Mouse (Mus musculus) kidney, embryonic 16.5 days (tissue): ENCODE results near the gene Frmd6. TPM values are rescaled to one million over a fixed set of nuclear protein-coding genes. Genes with fewer than 3 reads are reported as not detected.

ENCODE experiments used
- ATAC-seq: fragments of 200-750 bp; cut with Nextera tagmentation; 2 replicates; pipeline ENCODE4 v1.8.0; 2017; ENCODE audit warnings: moderate TSS enrichment; ENCODE audit not compliant: low FRiP score, low TSS enrichment
- H3K27ac ChIP-seq: fragments of 300-500 bp; sonication (generic); 2 replicates; pipeline ENCODE4 v1.5.1; 2014; ENCODE audit warnings: low read length
- H3K27me3 ChIP-seq: fragments of 300-500 bp; sonication (generic); 2 replicates; pipeline ENCODE4 v1.6.1; 2014; ENCODE audit warnings: low read length, control low read depth, mixed read lengths; ENCODE audit not compliant: insufficient read depth
- H3K36me3 ChIP-seq: fragments of 300-500 bp; sonication (generic); 2 replicates; pipeline ENCODE4 v1.6.1; 2014; ENCODE audit warnings: low read length, control low read depth, mixed read lengths; ENCODE audit not compliant: insufficient read depth
- H3K4me1 ChIP-seq: fragments of 300-500 bp; sonication (generic); 2 replicates; pipeline ENCODE4 v1.6.1; 2014; ENCODE audit warnings: low read length, control low read depth, mixed read lengths; ENCODE audit not compliant: insufficient read depth
- H3K4me2 ChIP-seq: fragments of 300-500 bp; sonication (generic); replicated peaks from 2 replicates; pipeline ENCODE4 v1.6.1; 2014; ENCODE audit warnings: low read depth, low read length
- H3K4me3 ChIP-seq: fragments of 300-500 bp; sonication (generic); 2 replicates; pipeline ENCODE4 v1.5.1; 2014; ENCODE audit warnings: mild to moderate bottlenecking, low read length
- H3K9ac ChIP-seq: fragments of 300-500 bp; sonication (generic); replicated peaks from 2 replicates; pipeline ENCODE4 v1.6.1; 2014; ENCODE audit warnings: low read length
- H3K9me3 ChIP-seq: fragments of 300-500 bp; sonication (generic); 2 replicates; pipeline ENCODE4 v1.6.1; 2016; ENCODE audit warnings: low read length, control low read depth
- WGBS: fragments of 180-500 bp; shearing (Covaris S2); extraction: QIAGEN DNeasy Blood & Tissue Kit; methylation state at CpG from one replicate; pipeline ENCODE4 v1.1.7; 2014; 5-methylcytosine and 5-hydroxymethylcytosine counted together
- polyA plus RNA-seq: library from polyadenylated mRNA; unstranded; fragments of >200 nt; fragmentation: Nextera tagmentation; extraction: Ambion mirVana; gene quantifications from 2 replicates; pipeline ENCODE4 v1.2.1, GENCODE M21; 2015

The Frmd6 gene
- polyA plus RNA-seq: 21.8 and 22.7 TPM in 2 replicates

DNA sequence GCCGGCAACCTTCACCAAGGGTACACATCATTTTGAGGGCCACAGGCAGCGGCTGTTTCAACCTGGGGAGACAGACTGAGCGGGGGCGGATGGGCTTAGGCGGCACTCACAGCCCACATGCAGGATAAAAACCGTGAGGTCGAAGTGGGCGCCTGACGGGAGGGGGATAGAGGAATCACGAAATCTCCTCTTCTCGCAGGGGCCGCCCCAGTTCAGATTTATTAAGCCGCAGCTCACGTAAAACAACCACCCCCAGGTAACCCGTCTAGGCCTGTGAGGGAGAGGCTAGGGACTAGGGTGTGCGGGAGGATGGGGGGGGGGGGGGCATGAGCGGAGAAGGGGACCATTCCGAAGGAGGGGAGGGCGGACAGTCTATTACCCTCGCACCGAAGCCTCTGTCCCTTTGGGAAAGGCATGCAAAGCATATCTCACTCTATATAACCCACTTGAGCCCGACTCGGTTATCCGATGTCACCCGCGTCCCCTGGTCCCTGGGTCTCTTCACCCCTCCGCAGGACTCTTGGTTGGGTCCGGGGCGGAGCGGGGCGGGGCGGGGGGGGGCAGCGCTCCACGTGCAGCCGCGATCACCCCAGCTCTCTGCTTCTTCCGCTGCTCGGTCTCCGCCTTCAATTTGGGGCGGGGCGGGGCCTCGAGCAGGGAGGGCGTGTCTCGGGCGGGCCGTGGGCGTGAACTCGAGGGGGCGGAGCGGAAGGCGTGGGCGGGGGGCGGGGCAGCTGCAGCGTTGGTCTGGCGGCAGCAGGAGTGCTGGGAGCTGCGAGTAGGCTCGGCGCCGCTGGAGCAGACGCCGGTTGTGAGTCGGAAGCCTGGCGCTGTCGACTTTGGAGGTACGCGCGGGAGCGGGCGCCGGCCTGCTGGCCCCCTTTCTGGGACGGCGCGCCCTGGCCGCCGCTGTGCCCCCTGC, at the start of gene Frmd6:
Frmd6 (plus strand) TSS at position 786 of the 922 bp plus-strand sequence.
- H3K4me3 ChIP-seq: peak within 1 kb of the TSS; percentile 74
- H3K9me3 ChIP-seq: no peaks in the 10 kb centered on the region
- ATAC-seq: peak; percentile 97
- under 1% methylated on average over 74 of the region's 75 CpGs for WGBS
- peak within 1 kb of the TSS; percentile 92 for H3K9ac ChIP-seq
- no peaks in the 10 kb centered on the region for H3K27me3 ChIP-seq
- no peaks in the 10 kb centered on the region for H3K36me3 ChIP-seq
- H3K27ac ChIP-seq: peak within 1 kb of the TSS; percentile 98
- H3K4me2 ChIP-seq: peak within 1 kb of the TSS; percentile 82
- peaks cover 21% of the 10 kb centered on the region for H3K4me1 ChIP-seq

DNA sequence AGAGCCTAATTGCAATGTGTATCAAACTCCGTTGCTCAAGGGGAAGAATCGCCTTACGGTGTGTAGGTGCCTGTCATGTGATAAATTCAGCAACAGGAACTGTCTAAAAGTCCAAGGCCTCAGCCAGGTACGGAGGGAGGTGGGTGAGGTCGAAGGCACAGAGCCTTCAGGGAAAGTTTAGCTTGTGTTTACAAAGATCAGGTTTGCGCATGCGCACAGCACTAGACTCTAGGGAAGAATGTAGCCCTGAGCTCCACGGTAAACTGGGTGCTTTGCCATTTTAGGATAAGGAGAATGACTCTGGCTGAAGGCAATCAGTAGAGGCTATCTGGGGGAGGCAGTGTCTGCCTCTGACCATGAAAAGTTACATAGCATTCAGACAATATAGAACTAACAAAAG, 49.7 kb upstream of the Frmd6 start:
- H3K9me3 ChIP-seq: no peaks in the 10 kb centered on the region
- H3K36me3 ChIP-seq: no peaks in the 10 kb centered on the region
- ATAC-seq: no peak
- no peak overlapping the region for H3K4me2 ChIP-seq
- H3K27ac ChIP-seq: no peak overlapping the region
- no peak overlapping the region for H3K9ac ChIP-seq
- peaks cover 8% of the 10 kb centered on the region for H3K4me1 ChIP-seq
- 80% methylated on average over 8 of the region's 8 CpGs for WGBS
- H3K27me3 ChIP-seq: no peaks in the 10 kb centered on the region
- H3K4me3 ChIP-seq: no peak overlapping the region

DNA sequence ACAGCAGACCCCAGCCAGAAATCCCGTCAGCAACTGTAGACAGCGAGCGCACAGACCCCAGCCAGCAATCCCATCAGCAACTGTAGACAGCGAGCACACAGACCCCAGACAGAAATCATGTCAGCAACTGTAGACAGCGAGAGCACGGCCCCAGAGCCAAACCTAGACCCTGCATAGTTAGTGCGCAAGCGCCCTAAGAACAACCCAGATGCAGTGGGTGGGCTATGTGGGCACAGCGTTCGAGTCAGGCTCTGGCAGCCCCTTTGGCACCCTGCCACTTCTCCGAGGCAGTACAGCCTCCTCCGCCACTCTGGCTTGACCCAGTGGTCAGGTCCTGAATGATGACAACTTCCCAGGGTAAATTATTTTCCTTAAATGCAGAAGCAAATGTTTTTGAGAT, 48.6 kb upstream of the Frmd6 start:
- Histone ChIP-seq H3K4me1 (peaks cover 8% of the 10 kb centered on the region), H3K4me3 (no peak overlapping the region), H3K9ac (no peak overlapping the region), H3K27ac (no peak overlapping the region), H3K4me2 (no peak overlapping the region), H3K27me3 (no peaks in the 10 kb centered on the region), H3K36me3 (no peaks in the 10 kb centered on the region), H3K9me3 (no peaks in the 10 kb centered on the region)
- no peak for ATAC-seq
- 53% methylated on average over 12 of the region's 12 CpGs for WGBS

DNA sequence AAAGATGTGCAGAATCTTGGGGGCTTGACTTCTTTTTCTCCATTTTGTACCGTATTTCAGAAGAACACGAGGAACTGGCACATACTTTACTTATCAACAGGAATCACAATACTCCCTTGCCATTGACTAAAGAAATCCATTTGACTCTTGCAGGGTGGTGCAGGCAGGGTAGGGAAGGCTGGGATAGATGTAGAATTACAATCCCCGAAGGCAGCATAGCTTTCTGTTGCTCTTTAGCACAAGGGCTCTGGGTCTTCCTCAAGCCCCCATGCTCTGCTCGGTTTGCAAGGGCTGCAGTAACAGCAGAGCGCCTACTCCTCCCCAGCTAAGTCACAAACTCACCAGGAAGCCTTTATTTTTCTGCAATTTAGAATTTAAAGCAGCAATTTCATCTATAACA, 47.8 kb upstream of the Frmd6 start:
- Histone ChIP-seq H3K4me3 (no peak overlapping the region), H3K36me3 (no peaks in the 10 kb centered on the region), H3K27me3 (no peaks in the 10 kb centered on the region), H3K4me2 (no peak overlapping the region), H3K4me1 (peaks cover 8% of the 10 kb centered on the region), H3K9ac (no peak overlapping the region), H3K27ac (no peak overlapping the region), H3K9me3 (no peaks in the 10 kb centered on the region)
- ATAC-seq: no peak
- WGBS: 59% methylated on average over 5 of the region's 5 CpGs

DNA sequence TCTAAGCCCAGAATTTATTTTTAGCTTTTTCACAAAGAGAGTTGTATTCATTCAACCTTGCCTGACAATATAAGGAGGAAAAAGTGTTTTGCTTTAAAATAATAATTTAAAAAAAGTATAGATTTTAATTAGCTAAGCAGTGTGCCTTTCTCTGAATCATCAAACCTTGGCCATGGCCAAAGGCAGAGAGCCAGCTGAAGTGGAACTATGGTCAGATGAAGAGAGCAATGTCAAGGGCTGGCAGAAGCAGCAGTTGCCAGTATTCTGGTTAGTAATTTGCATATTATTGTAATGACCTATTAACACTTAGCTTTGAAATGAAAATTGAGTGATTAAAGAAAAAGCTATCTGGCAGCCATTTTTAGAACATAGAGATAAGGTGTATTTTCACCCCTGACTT, 47.4 kb upstream of the Frmd6 start:
- no peaks in the 10 kb centered on the region for H3K36me3 ChIP-seq
- no peaks in the 10 kb centered on the region for H3K9me3 ChIP-seq
- no peak overlapping the region for H3K4me2 ChIP-seq
- H3K27me3 ChIP-seq: no peaks in the 10 kb centered on the region
- peaks cover 10% of the 10 kb centered on the region for H3K4me1 ChIP-seq
- H3K4me3 ChIP-seq: no peak overlapping the region
- H3K9ac ChIP-seq: no peak overlapping the region
- H3K27ac ChIP-seq: no peak overlapping the region
- no peak for ATAC-seq

DNA sequence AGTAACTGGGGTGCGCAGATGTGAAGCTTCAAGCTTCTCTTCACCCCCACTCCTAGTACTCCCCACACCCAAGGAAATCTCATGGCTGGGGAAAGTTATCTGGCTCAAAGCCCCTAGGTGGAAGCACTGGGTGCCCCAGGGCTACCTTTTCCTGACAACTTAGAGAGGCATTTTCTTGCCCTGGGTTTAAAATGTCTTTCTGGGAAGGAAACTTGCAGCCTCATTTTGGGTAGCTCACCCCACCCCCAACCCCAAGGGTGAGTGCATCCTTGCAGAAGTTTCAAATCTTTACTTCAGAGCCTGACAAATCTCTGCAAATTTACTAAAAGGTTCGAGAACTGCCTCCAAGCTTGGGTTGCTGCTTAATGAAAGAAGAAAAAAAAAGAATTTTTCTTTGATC, 47.0 kb upstream of the Frmd6 start:
- H3K4me1 ChIP-seq: peaks cover 14% of the 10 kb centered on the region
- no peak overlapping the region for H3K9ac ChIP-seq
- H3K4me3 ChIP-seq: no peak overlapping the region
- H3K4me2 ChIP-seq: no peak overlapping the region
- H3K36me3 ChIP-seq: no peaks in the 10 kb centered on the region
- H3K27me3 ChIP-seq: no peaks in the 10 kb centered on the region
- H3K9me3 ChIP-seq: no peaks in the 10 kb centered on the region
- ATAC-seq: no peak
- 61% methylated on average over 2 of the region's 2 CpGs for WGBS
- no peak overlapping the region for H3K27ac ChIP-seq

DNA sequence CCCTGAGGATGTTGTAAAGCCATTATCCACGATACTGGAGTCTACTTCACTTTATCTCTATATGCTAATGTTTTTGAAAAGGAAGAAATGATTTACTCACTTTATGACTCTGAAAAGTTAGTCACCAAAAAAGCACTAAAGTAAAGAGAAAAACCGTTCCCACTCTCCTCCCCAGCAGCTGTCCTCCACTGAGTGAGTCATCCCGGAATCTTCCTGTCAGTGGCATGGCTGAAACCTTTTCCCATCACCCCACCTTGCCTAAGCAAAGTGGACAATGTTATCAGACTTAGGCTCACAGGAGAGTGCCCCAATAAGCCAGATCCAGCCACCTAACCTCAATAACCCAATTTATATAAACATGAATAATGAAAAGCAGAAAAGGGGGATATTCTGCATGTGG, 46.6 kb upstream of the Frmd6 start:
- Histone ChIP-seq H3K9ac (no peak overlapping the region), H3K4me1 (peaks cover 19% of the 10 kb centered on the region), H3K36me3 (no peaks in the 10 kb centered on the region), H3K4me3 (no peak overlapping the region), H3K4me2 (no peak overlapping the region), H3K27me3 (no peaks in the 10 kb centered on the region), H3K9me3 (no peaks in the 10 kb centered on the region), H3K27ac (no peak overlapping the region)
- no peak for ATAC-seq
- 37% methylated on average over 3 of the region's 3 CpGs for WGBS

DNA sequence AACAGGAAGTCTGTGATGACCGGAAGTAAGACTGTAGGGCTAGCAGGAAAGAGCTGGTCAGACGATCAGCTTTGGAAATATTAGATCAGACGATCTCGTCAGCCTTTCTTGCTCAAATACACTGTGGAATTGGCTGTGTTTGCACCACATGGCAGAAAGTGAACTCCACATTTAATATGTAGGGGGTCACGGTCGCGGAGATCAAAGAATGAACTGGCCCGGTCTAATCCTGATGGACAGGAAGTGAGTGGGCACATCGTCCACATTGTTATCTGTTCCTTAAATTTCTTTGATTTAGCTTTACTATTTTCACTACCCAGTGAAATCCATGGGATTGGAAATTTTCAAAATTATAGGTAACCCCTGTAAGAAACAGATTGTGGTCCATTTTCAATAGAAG, 42.3 kb upstream of the Frmd6 start:
- Histone ChIP-seq H3K4me1 (peaks cover 16% of the 10 kb centered on the region), H3K9ac (no peak overlapping the region), H3K27ac (no peak overlapping the region), H3K4me2 (0 out of 2 replicates have a peak overlapping the region, but pooled peaks have one; percentile 27), H3K9me3 (no peaks in the 10 kb centered on the region), H3K4me3 (no peak overlapping the region), H3K27me3 (no peaks in the 10 kb centered on the region), H3K36me3 (no peaks in the 10 kb centered on the region)
- no peak for ATAC-seq
- 34% methylated on average over 9 of the region's 9 CpGs for WGBS

DNA sequence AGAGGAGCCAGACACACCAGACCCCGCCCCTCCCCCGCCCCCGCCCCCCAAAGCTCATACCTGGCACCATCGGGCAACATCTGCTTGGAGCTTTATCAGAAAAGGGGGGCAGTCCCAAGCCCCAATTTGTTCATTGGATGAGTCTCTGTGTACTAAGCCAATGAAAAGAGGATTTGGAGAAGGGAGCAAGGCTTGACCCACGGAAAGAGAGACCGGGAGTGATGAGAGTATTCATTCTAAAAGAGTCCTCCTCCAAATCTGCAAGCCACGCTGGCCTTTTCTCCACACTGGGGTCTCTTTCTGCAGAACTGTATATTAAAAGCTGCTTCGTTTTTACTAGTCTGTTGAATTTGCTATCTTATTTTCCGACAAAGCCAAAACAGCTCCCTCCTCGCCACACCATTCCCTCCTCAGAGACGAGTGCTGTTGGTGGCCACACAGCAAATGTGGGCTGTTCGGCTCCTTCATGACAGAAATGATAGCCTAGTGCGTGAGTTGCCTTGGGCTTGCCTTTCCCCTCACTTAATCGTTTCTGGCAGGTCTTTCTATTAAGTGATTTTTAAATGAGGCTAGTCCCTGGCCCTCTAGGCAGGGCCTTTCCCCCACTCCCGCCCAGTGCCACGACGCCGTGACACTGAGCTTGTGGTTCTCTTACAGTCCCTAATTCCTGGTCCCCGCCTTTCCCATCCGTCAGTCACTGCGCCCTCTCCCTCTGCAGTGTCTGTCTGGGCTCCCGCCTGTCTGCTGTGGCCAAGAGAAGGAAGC, 41.7 kb upstream of the Frmd6 start:
- Histone ChIP-seq H3K4me3 (no peak overlapping the region), H3K27me3 (no peaks in the 10 kb centered on the region), H3K4me2 (0 out of 2 replicates have a peak overlapping the region, but pooled peaks have one; percentile 27), H3K9me3 (no peaks in the 10 kb centered on the region), H3K27ac (no peak overlapping the region), H3K9ac (no peak overlapping the region; the same call in 1 of the 2 replicates), H3K36me3 (no peaks in the 10 kb centered on the region), H3K4me1 (peaks cover 16% of the 10 kb centered on the region)
- ATAC-seq: 0 out of 2 replicates have a peak, but pooled peaks have one; percentile 35
- 31% methylated on average over 22 of the region's 22 CpGs for WGBS
